In genomic region chr5:110996835-110997539, GRCm38 (mm10) we compare ENCODE assay signal across 13 mouse cellular contexts.
A peak's percentile ranks its signal among the peaks of the same experiment; 100 is the strongest.
DNase-seq lines count a peak whose midpoint lies in the region; ATAC-seq and TF ChIP-seq lines count a peak whose summit lies in the region.
"Had no signal": no experiment of that assay in that cellular context is flagged by ENCODE, and none has a peak within 500 bp of the region (broad histone marks: within the 10 kb centered on the region; RNA-seq: fewer than 3 reads in every experiment).

No protein-coding gene starts in this region.

- no peak for DNase-seq in forebrain, embryonic 11.5 days (ENCODE audit: low spot score)
- DNase-seq in left cerebral cortex, postnatal 25 days (ENCODE audit: low spot score in 2 of 2) = peak; percentile 24 to 55
- no peak for DNase-seq in left cerebral cortex, adult 8-10 months (ENCODE audit: low spot score in 2 of 2)
- peak; percentile 87 for DNase-seq in forebrain, embryonic 14.5 days (ENCODE audit: low spot score)
- DNase-seq in lung, postnatal 0 days (ENCODE audit: low spot score) = no peak
- DNase-seq in testis, postnatal 14 days (ENCODE audit: low spot score) = no peak
- DNase-seq: heart, adult 2 months; heart, postnatal 4 days; kidney, adult 9 months; lung, postnatal 10 days; thymus, postnatal 4 days had no signal

- no peak overlapping the region for H3K9ac ChIP-seq in forebrain, embryonic 12.5 days
- no peak overlapping the region for H3K9ac ChIP-seq in forebrain, embryonic 11.5 days (ENCODE audit: low read length)
- 0 out of 2 replicates have a peak overlapping the region, but pooled peaks have one; percentile 10 for H3K9ac ChIP-seq in forebrain, embryonic 14.5 days (ENCODE audit: low read length)
- H3K9ac ChIP-seq in midbrain, embryonic 16.5 days (ENCODE audit: low read depth, low read length) = no peak overlapping the region
- no peak overlapping the region for H3K9ac ChIP-seq in lung, postnatal 0 days (replicated peaks; ENCODE audit: low read depth)

- peak overlapping the region; percentile 75 for H3K27ac ChIP-seq in forebrain, embryonic 12.5 days
- H3K27ac ChIP-seq in forebrain, embryonic 11.5 days (ENCODE audit: low read depth, low read length) = no peak overlapping the region; the same call in 1 of the 2 replicates
- peak overlapping the region; percentile 71 for H3K27ac ChIP-seq in forebrain, embryonic 14.5 days (ENCODE audit: low read depth, low read length)
- peak overlapping the region; percentile 65; the same call in 1 of the 2 replicates for H3K27ac ChIP-seq in midbrain, embryonic 16.5 days (ENCODE audit: low read length)
- H3K27ac ChIP-seq in lung, postnatal 0 days (ENCODE audit: low read length) = no peak overlapping the region

- intact Hi-C loops in left cerebral cortex, postnatal 25 days (cut with DNase I) = no loop called here

- H3K4me3 ChIP-seq in forebrain, embryonic 12.5 days (replicated peaks) = no peak overlapping the region
- H3K4me3 ChIP-seq in forebrain, embryonic 11.5 days (ENCODE audit: low read depth, low read length) = no peak overlapping the region
- no peak overlapping the region for H3K4me3 ChIP-seq in forebrain, embryonic 14.5 days (ENCODE audit: low read depth, low read length)
- no peak overlapping the region for H3K4me3 ChIP-seq in midbrain, embryonic 16.5 days (ENCODE audit: low read depth, low read length)
- no peak overlapping the region for H3K4me3 ChIP-seq in lung, postnatal 0 days (ENCODE audit: low read depth, low read length)
- H3K4me3 ChIP-seq: heart, adult 2 months had no signal

- TF ChIP-seq EP300 in lung, postnatal 0 days (IDR thresholded peaks at IDR 0.05) = no peak

- WGBS in forebrain, embryonic 12.5 days = 71% methylated on average over 13 of the region's 13 CpGs
- 84% methylated on average over 13 of the region's 13 CpGs for WGBS in forebrain, embryonic 11.5 days
- 52% methylated on average over 13 of the region's 13 CpGs for WGBS in forebrain, embryonic 14.5 days
- 67% methylated on average over 13 of the region's 13 CpGs for WGBS in midbrain, embryonic 16.5 days
- 68% methylated on average over 13 of the region's 13 CpGs for WGBS in lung, postnatal 0 days

- no peak for TF ChIP-seq CTCF in lung, postnatal 0 days (IDR thresholded peaks at IDR 0.05)

- H3K36me3 ChIP-seq in forebrain, embryonic 12.5 days (replicated peaks) = no peaks in the 10 kb centered on the region
- no peaks in the 10 kb centered on the region for H3K36me3 ChIP-seq in forebrain, embryonic 11.5 days (ENCODE audit: control insufficient read depth, insufficient read depth, low read length)
- no peaks in the 10 kb centered on the region for H3K36me3 ChIP-seq in forebrain, embryonic 14.5 days (ENCODE audit: control insufficient read depth, insufficient read depth, low read length)
- no peaks in the 10 kb centered on the region for H3K36me3 ChIP-seq in midbrain, embryonic 16.5 days (ENCODE audit: control insufficient read depth, insufficient read depth, low read length)
- H3K36me3 ChIP-seq in lung, postnatal 0 days (ENCODE audit: insufficient read depth, low read length) = no peaks in the 10 kb centered on the region

- H3K27me3 ChIP-seq in forebrain, embryonic 12.5 days = no peaks in the 10 kb centered on the region
- H3K27me3 ChIP-seq in forebrain, embryonic 11.5 days (ENCODE audit: control insufficient read depth, insufficient read depth, low read length) = no peaks in the 10 kb centered on the region
- H3K27me3 ChIP-seq in forebrain, embryonic 14.5 days (replicated peaks; ENCODE audit: control insufficient read depth, insufficient read depth, low read length) = no peaks in the 10 kb centered on the region
- H3K27me3 ChIP-seq in midbrain, embryonic 16.5 days (ENCODE audit: control insufficient read depth, insufficient read depth, low read depth, low read length) = no peaks in the 10 kb centered on the region
- no peaks in the 10 kb centered on the region for H3K27me3 ChIP-seq in lung, postnatal 0 days (replicated peaks; ENCODE audit: insufficient read depth, low read length)

- H3K4me2 ChIP-seq in forebrain, embryonic 12.5 days = no peak overlapping the region
- no peak overlapping the region for H3K4me2 ChIP-seq in forebrain, embryonic 11.5 days (ENCODE audit: low read depth, low read length, severe bottlenecking)
- H3K4me2 ChIP-seq in forebrain, embryonic 14.5 days (ENCODE audit: low read length) = peak overlapping the region; percentile 31; the same call in 1 of the 2 replicates
- peak overlapping the region; percentile 20 for H3K4me2 ChIP-seq in midbrain, embryonic 16.5 days (ENCODE audit: low read length)
- no peak overlapping the region for H3K4me2 ChIP-seq in lung, postnatal 0 days (replicated peaks; ENCODE audit: low read depth, low read length)

- H3K4me1 ChIP-seq in forebrain, embryonic 12.5 days = peaks cover 19% of the 10 kb centered on the region
- H3K4me1 ChIP-seq in forebrain, embryonic 11.5 days (replicated peaks; ENCODE audit: control insufficient read depth, insufficient read depth, low read length) = no peaks in the 10 kb centered on the region
- peaks cover 28% of the 10 kb centered on the region for H3K4me1 ChIP-seq in forebrain, embryonic 14.5 days (ENCODE audit: control insufficient read depth, insufficient read depth, low read length)
- H3K4me1 ChIP-seq in midbrain, embryonic 16.5 days (ENCODE audit: control insufficient read depth, insufficient read depth, low read length) = peaks cover 19% of the 10 kb centered on the region
- no peaks in the 10 kb centered on the region for H3K4me1 ChIP-seq in lung, postnatal 0 days (ENCODE audit: insufficient read depth, low read depth, low read length)

- no peak for ATAC-seq in forebrain, embryonic 12.5 days (ENCODE audit: low FRiP score)
- no peak for ATAC-seq in forebrain, embryonic 11.5 days (replicated peaks; ENCODE audit: low FRiP score)
- peak; percentile 83 for ATAC-seq in forebrain, embryonic 14.5 days
- ATAC-seq in midbrain, embryonic 16.5 days = no peak
- ATAC-seq in lung, postnatal 0 days = no peak

- H3K9me3 ChIP-seq in forebrain, embryonic 12.5 days = no peaks in the 10 kb centered on the region
- H3K9me3 ChIP-seq in forebrain, embryonic 11.5 days (ENCODE audit: control insufficient read depth, low read length) = no peaks in the 10 kb centered on the region
- H3K9me3 ChIP-seq in forebrain, embryonic 14.5 days (replicated peaks; ENCODE audit: control insufficient read depth, low read length) = no peaks in the 10 kb centered on the region
- H3K9me3 ChIP-seq in midbrain, embryonic 16.5 days (replicated peaks; ENCODE audit: control insufficient read depth, low read length, poor library complexity, severe bottlenecking) = no peaks in the 10 kb centered on the region
- no peaks in the 10 kb centered on the region for H3K9me3 ChIP-seq in lung, postnatal 0 days (ENCODE audit: low read length)

Comparison
In these comparisons a context has a peak if more than half of its experiments do, and no peak if none do; other contexts are left out.
1. H3K27ac ChIP-seq: peak in forebrain, embryonic 12.5 days (single experiment), forebrain, embryonic 14.5 days (single experiment) and midbrain, embryonic 16.5 days (single experiment); none in forebrain, embryonic 11.5 days (single experiment) and lung, postnatal 0 days (single experiment).
2. H3K4me2 ChIP-seq: peak in forebrain, embryonic 14.5 days (single experiment) and midbrain, embryonic 16.5 days (single experiment); none in forebrain, embryonic 12.5 days (single experiment), forebrain, embryonic 11.5 days (single experiment) and lung, postnatal 0 days (single experiment).
3. DNase-seq: peak in left cerebral cortex, postnatal 25 days (2 of 2) and forebrain, embryonic 14.5 days (single experiment); none in forebrain, embryonic 11.5 days (single experiment), left cerebral cortex, adult 8-10 months (0 of 2), lung, postnatal 0 days (single experiment) and testis, postnatal 14 days (single experiment).